Mouse (Mus musculus): ENCODE measurements around the gene Atp6v0a1.

The Atp6v0a1 gene

DNA sequence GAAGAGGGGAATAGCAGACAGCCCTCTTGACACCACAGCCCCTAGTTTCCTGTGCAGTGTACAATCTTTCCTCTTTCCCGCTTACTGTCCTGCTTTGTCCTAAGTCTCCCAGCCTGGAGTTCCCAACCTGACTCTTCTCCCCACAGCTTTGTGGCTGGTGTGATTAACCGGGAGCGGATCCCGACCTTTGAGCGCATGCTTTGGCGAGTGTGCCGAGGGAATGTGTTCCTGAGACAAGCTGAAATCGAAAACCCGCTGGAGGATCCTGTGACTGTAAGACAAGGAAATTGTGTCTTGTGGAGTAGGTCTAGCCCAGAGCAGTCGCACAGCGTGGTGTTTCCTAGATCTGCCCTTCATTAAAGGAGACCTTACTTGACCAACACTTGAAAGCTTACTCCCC lies 17.9 kb downstream of the Atp6v0a1 start:
- no peak for DNase-seq (ENCODE audit: low spot score in 2 of 2)

DNA sequence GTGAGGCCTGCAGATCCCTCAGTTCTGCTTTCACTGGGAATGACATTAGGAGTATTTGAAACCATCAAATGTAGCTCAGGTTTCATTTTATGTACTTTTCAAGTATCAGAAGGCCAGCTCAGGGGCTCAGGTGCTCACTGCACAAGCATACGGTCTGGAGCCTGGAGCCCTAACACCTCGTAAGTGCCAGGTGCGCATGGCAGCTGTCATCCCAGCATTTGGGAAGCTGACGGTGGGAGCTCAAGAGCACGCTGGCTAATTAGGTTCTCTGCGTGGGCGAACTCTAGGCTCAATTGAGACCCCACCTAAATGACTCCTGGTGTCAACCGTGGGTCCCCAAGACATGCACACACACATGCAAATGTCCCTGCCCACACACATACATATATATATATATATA lies 20.1 kb downstream of the Atp6v0a1 start:
- peak in 1 of 2 experiments; percentile 34 for DNase-seq (ENCODE audit: low spot score in 2 of 2)

DNA sequence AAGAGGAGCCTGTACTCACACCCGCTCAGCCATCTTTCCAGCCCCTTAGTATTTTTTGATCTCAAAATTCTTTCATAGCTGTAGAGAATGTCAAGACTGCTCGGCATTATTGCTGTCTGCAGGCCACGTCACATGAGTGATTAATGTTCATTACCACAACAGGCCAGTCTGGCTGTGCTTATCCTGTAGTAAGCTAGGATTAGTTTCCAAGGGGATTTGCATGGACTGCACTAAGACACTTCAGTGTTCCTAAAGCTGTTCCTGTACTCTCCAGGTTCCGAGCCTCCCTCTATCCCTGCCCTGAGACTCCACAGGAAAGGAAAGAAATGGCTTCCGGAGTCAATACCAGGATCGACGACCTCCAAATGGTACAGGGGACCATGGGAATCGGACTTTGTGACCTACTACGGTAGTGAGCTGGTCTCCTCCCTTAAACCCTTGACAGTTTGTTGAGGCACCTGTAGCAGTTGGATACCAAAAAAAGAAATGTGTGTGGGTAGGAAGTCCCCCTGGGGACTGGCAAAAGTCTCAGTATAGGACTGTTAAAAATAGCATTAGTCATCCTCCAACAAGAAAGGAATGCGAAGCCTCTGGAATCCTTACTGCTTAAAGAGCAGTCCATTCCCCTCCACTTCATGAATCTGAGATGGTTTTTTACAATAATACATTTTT lies 21.0 kb downstream of the Atp6v0a1 start:
- DNase-seq (ENCODE audit: low spot score in 2 of 2): peak in 1 of 2 experiments; percentile 23

GRCm38 (mm10) chr11:101030808-101031156 lies 21.5 kb downstream of the Atp6v0a1 start:
- DNase-seq (ENCODE audit: low spot score in 2 of 2): no peak

DNA sequence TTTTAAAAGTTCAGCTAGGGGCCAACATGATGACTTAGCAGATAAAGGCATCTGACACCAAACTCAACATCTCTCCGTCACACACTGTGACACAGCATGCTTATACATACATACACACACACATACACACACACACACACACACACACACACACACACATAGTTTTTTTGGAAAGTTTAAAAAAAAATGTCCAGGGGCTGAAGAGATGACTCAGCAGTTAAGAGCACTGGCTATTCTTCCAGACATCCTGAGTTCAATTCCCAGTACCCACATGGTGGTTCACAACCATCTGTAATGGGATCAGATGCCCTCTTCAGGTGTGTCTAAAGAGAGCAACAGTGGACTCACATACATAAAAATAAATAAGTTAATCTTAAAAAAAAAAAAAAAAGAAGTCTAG lies 22.2 kb downstream of the Atp6v0a1 start:
- no peak for DNase-seq (ENCODE audit: low spot score in 2 of 2)

GRCm38 (mm10) chr11:101033856-101034500 lies 24.7 kb downstream of the Atp6v0a1 start:
- DNase-seq (ENCODE audit: low spot score in 2 of 2): no peak

- no peak for DNase-seq (ENCODE audit: low spot score in 2 of 2)
Observed at GRCm38 (mm10) chr11:101034614-101035327, 25.5 kb downstream of the Atp6v0a1 start.

DNA sequence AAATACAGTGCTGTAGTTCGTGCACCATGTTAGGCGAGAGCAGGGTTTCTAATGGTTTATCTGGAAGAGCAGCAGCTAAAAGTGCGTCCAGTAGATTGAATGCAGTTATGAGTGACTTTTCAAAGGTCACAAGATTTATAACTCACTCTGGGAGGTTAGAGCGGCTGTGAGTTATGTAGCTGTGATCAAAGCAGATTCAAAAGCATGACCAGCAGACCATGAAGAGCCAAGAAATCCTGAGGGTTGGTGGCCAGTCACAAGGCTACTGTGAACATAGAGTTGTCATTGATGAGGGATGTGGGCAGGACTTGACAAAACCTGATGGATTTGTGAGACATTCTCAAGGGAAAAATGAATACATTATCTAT lies 26.1 kb downstream of the Atp6v0a1 start:
- no peak for DNase-seq (ENCODE audit: low spot score in 2 of 2)

DNA sequence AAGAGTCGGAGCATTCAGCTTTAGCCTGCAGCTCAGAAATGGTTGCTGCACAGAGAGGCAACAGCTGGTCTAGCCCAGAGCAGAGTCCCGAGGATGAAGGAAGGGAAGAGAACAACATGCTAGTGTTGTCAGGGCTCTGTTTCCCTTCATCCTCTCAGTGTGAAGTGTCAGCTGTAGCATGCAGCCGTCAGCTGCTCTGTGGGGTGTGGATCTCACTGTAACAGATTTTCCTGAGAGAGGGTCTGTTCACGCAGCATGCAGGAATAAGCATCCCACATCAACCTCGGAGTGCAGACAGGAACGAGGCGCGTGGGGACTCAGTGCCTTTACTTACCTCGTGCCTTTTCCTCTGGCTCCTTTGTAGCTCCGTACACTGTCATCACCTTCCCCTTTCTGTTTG lies 28.5 kb downstream of the Atp6v0a1 start:
- DNase-seq (ENCODE audit: low spot score in 2 of 2): no peak

DNA sequence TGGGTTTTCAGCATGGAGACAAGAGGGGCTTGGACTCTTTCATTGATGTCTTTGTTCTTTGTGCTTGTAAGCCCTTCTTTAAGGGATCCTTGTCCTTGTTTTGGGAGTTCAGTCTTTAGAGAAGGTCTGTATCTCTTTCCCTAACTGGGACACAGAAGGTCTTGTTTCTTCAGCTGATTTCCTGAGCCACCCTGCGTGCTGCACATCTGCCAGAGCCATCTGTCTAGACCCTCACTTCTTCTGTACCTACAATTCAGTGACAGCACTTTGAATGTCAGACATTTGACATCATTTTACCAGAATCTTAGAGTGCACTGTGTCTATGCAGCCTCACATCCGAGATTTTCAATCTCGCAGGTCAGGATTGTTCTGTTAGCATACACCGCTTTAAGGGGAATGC lies 36.6 kb downstream of the Atp6v0a1 start:
- no peak for DNase-seq (ENCODE audit: low spot score in 2 of 2)

DNA sequence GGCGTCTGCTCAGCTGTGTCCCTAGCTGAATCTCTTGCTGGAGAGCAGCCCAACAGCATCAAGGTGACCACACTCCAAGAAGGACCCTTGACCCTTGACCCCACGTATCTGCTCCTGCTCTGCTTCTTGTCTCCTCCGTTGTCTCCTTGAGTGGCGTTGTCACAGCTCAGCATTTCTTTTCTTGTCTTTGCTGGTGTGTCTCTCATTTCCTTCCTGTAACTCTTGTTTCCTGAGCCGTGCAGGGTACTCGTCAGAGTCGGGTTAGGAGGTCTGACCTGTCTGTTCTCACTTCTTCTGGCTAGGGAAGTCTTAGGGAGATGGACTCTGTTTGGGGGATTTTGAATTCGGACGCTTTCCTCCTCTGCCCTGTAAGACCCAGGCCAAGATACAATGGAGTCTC lies 37.2 kb downstream of the Atp6v0a1 start:
- no peak for DNase-seq (ENCODE audit: low spot score in 2 of 2)

DNA sequence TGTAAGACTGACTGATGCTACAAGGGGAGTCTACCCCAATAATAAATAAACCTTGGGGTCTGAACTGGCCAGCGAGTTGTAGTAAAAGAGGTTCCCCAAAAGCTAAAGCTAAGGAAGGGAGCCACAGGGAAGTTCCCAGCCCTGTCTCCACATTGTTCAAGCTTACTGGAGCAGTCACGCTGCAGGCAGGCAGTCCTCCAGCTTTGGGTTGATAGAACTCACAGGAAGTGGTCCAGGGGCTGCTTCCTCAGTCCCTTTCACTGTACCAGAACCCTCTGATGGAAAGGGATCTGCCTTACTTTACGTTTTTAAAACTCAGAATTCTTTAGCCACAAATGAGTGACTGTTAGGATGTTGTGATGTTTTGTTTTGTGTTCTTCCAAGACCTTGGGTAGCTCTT lies 38.2 kb downstream of the Atp6v0a1 start:
- DNase-seq (ENCODE audit: low spot score in 2 of 2): no peak

GRCm38 (mm10) chr11:101050359-101050758 lies 41.1 kb downstream of the Atp6v0a1 start:
- DNase-seq (ENCODE audit: low spot score in 2 of 2): no peak

DNA sequence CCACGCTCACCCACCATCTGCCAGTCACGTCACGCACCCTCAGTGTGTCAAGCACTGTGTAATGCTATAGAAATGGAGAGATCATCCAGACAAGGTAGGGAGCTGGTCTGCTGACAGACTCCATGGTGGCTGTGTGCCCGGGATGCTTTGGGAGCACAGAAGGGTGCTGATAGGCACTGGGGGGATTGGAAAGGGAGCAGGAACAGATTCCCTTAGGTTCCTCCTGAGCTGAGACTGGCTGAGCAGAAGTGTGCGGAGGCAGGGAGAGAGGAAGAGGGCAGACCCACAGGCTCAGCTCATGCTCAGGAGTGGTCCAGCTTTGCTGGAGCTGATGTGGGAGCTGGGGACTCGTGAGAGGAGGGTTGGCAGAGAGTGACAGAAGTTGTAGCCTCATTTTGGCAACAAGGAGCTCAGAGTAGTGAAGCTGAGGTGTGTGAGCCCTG lies 41.8 kb downstream of the Atp6v0a1 start:
- DNase-seq (ENCODE audit: low spot score in 2 of 2): no peak

GRCm38 (mm10) chr11:101051617-101052016 lies 42.4 kb downstream of the Atp6v0a1 start:
- DNase-seq (ENCODE audit: low spot score in 2 of 2): no peak

- DNase-seq (ENCODE audit: low spot score in 2 of 2): no peak
Observed at GRCm38 (mm10) chr11:101052751-101053473, 43.7 kb downstream of the Atp6v0a1 start.

- DNase-seq (ENCODE audit: low spot score in 2 of 2): no peak
Observed at GRCm38 (mm10) chr11:101053974-101054373, 44.7 kb downstream of the Atp6v0a1 start.

- DNase-seq (ENCODE audit: low spot score in 2 of 2): no peak
Observed at GRCm38 (mm10) chr11:101055418-101055817, 46.2 kb downstream of the Atp6v0a1 start.

GRCm38 (mm10) chr11:101056885-101057284 lies 47.6 kb downstream of the Atp6v0a1 start:
- no peak for DNase-seq (ENCODE audit: low spot score in 2 of 2)

DNA sequence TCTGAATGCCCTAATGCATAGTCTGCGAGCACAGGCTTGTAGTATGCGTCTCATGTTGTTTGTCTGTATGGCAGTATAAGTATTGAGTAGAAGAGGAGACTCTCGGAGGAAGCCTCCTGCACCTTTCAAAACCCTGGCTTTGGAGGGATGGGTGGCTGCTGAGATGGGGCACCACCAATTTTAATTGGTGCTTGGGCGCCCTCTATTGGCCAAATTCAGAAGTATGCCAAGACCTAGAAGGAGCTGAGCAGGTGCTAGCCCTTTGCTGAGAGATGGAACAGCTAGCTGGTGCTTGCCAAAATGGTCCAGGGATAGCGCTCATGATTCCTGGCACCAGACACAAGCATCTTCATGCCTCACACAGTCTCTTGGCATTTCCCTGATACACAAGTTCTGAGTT lies 48.6 kb downstream of the Atp6v0a1 start:
- DNase-seq (ENCODE audit: low spot score in 2 of 2): peak; percentile 76 to 84

GRCm38 (mm10) chr11:101058726-101059125 lies 49.5 kb downstream of the Atp6v0a1 start:
- no peak for DNase-seq (ENCODE audit: low spot score in 2 of 2)

GRCm38 (mm10) chr11:101059473-101059872 lies 50.2 kb downstream of the Atp6v0a1 start:
- no peak for DNase-seq (ENCODE audit: low spot score in 2 of 2)
